Mouse (Mus musculus): Measurements from ENCODE around the gene Trak2. TPM values are rescaled to one million over a fixed set of nuclear protein-coding genes. Genes with fewer than 3 reads are reported as not detected.
A peak's percentile ranks its signal among the peaks of the same experiment; 100 is the strongest.
"Not testable (repeated sequence)": the region's sequence is repeated elsewhere in the genome, so short reads cannot be mapped to it uniquely, and the experiment has no call there.

Gene Trak2
- total and polyA plus RNA-seq, 3 experiments = 37.4 to 68.5 (median 57.0) TPM

GRCm38 (mm10) chr1:58953686-58954434, 19.4 kb downstream of the Trak2 start:
- no peak for DNase-seq

DNA sequence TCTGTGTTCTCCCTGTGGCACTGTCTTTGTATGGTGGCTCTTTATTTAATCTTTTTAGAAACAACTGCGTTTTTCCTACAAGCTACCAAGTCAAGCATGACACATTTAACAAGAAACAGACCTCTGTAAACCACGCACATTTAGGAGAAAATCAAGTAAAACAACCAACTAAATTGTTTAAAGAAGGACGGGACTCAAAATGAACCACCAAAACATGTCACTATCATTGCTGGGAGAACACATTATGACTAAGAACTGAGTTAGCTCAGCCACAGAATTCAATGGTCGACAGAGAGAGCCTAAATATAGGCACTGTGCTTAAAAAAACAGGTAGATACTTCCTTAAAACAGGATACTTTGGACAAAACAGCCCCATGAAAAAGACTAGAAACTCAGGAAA, 20.2 kb downstream of the Trak2 start:
- no peak for DNase-seq

GRCm38 (mm10) chr1:58952526-58952925, 20.7 kb downstream of the Trak2 start:
- no peak for DNase-seq

- no peak for DNase-seq
Measured at GRCm38 (mm10) chr1:58951841-58952240, 21.4 kb downstream of the Trak2 start.

DNA sequence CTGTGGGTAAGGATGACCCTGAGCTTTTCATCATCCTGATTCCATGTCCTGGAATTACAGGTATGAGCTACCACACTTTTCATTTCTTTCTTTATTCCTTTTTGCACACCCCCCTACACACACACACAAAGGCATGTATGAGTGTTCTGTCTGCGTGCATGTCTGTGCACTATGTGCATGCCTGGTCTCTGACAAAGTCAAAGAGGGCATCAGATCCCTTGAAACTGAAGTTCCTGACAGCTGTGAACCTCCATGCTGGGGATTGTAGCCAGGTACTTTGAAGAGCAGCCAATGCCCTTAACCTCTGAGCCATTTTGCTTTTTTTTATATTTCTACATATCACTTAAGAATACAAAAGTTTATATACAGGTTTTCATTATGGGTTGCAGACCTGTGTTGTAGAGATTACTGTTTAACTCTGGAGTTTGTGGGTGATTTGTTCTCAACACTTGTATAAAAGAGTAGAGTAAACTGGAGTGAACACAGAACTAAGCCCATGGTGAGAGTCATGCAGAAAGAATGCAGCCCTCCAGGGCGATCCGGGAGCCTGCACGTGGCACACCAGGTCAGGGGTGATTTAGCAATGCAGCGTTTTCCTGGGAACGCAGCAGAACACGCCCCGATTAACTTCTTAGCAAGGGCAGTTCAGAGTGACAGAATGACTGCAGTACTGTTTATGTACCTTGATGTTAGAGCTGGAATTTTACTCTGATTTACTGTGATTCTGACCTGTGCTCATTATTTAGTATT, 22.2 kb downstream of the Trak2 start:
- peak; percentile 87 for DNase-seq

GRCm38 (mm10) chr1:58949561-58950106, 23.6 kb downstream of the Trak2 start:
- DNase-seq = no peak

DNA sequence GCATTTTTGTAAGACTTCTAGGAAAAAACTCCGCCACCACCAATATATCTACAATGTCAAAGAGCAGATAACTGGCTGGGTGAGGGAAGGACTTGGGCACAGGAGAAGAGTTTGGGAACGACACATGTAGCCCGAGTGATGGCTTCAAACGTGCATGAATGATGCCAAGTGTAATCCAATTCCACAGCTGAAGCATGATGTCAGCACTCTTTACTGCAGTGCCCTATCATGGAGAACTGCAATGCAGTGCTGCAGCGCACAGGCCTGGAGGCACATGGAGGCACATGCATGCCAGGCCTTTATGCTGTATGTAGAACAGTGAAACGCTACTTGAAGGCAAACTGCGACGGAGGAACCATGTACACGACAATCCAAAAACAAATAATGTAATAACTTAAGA, 26.5 kb downstream of the Trak2 start:
- no peak for DNase-seq

- no peak for DNase-seq
Measured at GRCm38 (mm10) chr1:58945960-58946670, 27.1 kb downstream of the Trak2 start.

- DNase-seq = peak; percentile 68
Measured at GRCm38 (mm10) chr1:58945523-58945922, 27.7 kb downstream of the Trak2 start.

- no peak for DNase-seq
Measured at GRCm38 (mm10) chr1:58937606-58938099, 35.6 kb downstream of the Trak2 start.

DNA sequence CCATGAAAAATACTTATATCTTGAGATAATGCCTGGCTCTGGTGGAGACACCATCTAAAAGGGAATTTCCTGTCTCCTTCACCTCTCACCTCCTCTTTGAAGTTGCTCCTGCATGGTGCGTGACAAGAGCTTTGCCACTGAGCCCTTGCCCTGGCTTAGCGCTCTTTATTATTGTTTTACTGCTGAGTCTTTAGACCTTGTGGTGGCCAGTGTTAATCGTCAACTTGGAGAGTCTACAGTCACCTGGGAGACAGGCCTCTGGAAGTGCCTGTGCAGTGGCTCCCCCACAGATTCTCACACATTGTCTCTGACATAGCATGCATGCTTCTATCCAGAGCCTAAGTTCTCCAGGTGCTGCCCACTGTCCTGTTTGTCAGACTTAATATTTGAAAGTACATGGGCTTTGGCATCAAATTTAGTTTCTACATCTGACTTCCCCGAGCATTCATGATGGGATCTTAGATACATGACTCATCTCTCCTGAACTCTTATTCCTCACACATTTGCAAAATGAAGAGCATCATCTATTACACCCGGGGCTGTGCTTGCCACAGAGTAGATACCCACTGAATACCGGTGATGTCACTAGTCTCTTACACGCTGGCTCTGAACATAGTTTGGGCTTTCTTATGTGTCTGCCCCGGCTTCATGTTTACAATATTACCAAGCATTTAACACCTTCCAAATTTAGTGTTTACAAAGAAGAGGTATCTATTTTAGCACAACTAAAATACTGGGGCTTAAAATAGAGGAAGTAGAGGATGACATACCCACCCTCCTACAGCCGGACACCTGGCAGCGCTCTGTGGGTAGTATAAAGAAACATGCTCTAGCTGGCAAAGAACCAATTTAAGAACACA, 36.3 kb downstream of the Trak2 start:
- no peak for DNase-seq

GRCm38 (mm10) chr1:58926664-58927063, 46.6 kb downstream of the Trak2 start:
- no peak for DNase-seq

DNA sequence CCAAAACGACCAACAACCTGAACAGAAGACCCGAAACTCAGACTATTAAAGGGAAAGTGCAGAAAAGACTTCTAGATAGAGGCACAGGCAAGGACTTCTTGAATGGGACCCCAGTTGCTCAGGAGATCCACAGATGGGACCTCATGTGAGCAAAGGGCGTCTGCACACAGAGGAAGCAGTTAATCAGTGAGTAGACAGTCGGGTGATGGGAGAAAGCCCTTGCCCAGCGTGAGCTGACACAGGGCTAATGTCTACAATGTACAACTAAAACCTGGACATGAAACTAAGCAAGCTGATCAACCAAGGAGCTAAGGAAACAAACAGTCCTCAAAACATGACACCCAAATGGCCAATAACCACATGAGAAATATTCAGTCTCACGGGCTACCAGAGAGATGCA, 55.7 kb downstream of the Trak2 start:
- no peak for DNase-seq

- peak; percentile 30 for DNase-seq
Measured at GRCm38 (mm10) chr1:58909636-58910272, 63.5 kb downstream of the Trak2 start.

DNA sequence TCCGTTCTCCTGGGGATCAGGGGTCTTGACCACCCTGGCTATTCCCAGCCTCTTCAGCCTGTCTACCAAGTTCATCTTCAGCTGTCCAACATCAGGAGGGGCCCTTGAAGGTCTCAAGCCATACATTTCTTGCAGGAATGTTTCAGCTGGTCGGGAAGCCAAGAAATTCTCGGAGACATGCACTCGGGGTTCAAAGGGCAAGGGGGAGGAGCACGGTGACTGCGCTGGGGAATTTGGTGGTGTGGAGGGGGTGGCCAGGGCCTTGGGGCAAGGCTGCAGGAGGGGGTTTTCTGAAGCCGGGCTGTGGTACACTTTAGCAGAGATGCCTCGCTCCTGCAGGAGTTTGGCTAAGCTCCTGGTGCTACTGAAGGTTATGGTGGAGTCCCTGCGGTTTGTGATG, 69.5 kb downstream of the Trak2 start:
- DNase-seq = no peak

- DNase-seq = peak; percentile 58
Measured at GRCm38 (mm10) chr1:58897561-58897960, 75.7 kb downstream of the Trak2 start.

- DNase-seq = not testable (repeated sequence)
Measured at GRCm38 (mm10) chr1:58892386-58892785, 80.8 kb downstream of the Trak2 start.

DNA sequence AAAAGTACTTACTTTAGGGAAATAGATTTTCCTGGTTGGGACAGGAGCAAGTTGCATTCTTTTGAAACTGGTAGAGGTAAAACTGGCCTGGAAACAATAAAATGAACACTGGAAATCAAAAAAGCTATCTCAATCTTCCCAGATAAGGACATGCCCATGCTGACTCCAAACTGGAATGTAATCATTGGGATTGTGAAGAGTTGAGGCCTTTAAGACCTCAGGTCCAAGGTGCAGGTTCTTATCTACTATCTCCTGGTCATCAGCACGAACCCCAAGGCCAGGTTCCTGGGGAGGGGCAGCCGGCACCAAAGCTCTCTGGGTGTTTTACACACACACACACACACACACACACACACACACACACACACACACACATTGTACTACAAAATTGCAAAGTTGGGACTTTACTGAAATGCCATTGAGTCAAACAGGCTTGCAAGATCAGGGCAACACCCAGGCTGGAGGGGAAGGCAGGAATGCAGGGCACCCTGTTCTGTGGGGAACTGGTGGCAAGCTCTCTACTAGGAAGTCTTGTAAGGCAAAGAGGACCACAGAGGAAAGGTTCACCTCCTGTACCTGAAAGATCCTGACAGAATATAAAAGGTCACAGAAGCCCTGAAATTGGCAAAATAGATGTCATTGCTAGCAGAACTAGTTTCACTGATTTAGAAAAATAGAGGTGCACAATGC, 81.6 kb downstream of the Trak2 start:
- not testable (repeated sequence) for DNase-seq

DNA sequence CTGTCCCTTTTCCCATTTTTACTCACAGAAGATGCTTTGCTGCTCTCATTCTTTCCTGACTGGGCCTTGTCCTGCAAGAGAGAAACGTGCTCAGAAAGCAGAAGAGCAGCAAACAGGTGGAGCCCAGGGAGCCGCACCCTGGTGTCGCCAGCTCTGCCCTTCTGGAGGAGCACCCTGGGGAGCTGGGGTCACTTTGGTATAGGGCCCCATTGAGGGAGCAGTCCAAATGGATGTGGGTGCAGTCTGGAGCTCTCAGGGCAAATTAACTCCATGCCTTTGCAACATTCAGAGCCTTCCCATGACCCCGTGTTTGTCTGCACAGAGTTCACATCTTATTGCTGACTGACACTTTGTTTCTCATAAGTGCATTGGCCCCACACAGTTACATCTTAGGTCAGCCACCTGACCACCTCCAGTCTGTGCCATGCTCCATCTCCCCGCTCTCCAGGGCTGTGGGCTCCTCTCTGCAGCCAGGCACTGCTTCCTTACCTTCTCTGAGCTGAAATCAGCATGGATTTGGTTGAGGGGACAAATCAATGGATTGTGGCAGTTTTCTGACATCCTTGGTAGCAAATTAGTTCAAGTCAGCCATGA, 82.4 kb downstream of the Trak2 start:
- not testable (repeated sequence) for DNase-seq

Measured in adrenal gland, adult 2 months (tissue).